Mouse (Mus musculus) kidney, postnatal 0 days (tissue): ENCODE measurements around the gene Lrfn1. TPM values are rescaled to one million over a fixed set of nuclear protein-coding genes. Genes with fewer than 3 reads are reported as not detected.
A peak's percentile ranks its signal among the peaks of the same experiment; 100 is the strongest.

Source experiments
- ATAC-seq: fragments of 200-750 bp; cut with Nextera tagmentation; replicated peaks from 2 replicates; pipeline ENCODE4 v1.8.0; 2017; ENCODE audit warnings: low read depth, moderate number of reproducible peaks, moderate TSS enrichment, moderate library complexity; ENCODE audit not compliant: low FRiP score
- DNase-seq: peaks from one replicate; pipeline ENCODE4 v3.0.0-alpha.2; 2016; ENCODE audit warnings: low spot score
- H3K27ac ChIP-seq: fragments of 300-500 bp; sonication (generic); 2 replicates; pipeline ENCODE4 v1.5.1; 2014; ENCODE audit warnings: mild to moderate bottlenecking
- H3K27me3 ChIP-seq: fragments of 300-500 bp; sonication (generic); 2 replicates; pipeline ENCODE4 v1.6.1; 2014; ENCODE audit warnings: low read length, mixed read lengths; ENCODE audit not compliant: insufficient read depth
- H3K36me3 ChIP-seq: fragments of 300-500 bp; sonication (generic); 2 replicates; pipeline ENCODE4 v1.6.1; 2014; ENCODE audit warnings: low read length, mixed read lengths; ENCODE audit not compliant: insufficient read depth
- H3K4me1 ChIP-seq: fragments of 300-500 bp; sonication (generic); replicated peaks from 2 replicates; pipeline ENCODE4 v1.6.1; 2014; ENCODE audit warnings: antibody characterized with exemption, low read length, mixed read lengths; ENCODE audit not compliant: insufficient read depth
- H3K4me2 ChIP-seq: fragments of 300-500 bp; sonication (generic); 2 replicates; pipeline ENCODE4 v1.6.1; 2014; ENCODE audit warnings: mild to moderate bottlenecking, low read length, moderate library complexity, mixed read lengths
- H3K4me3 ChIP-seq: fragments of 300-500 bp; sonication (generic); replicated peaks from 2 replicates; pipeline ENCODE4 v1.5.1; 2014; ENCODE audit warnings: low read depth, low read length
- H3K9ac ChIP-seq: fragments of 300-500 bp; sonication (generic); 2 replicates; pipeline ENCODE4 v1.6.1; 2014; ENCODE audit warnings: low read depth, low read length
- H3K9me3 ChIP-seq: fragments of 300-500 bp; sonication (generic); replicated peaks from 2 replicates; pipeline ENCODE4 v1.6.1; 2016; ENCODE audit warnings: low read length, inconsistent platforms, mixed read lengths
- CTCF ChIP-seq: IDR thresholded peaks from 2 replicates; pipeline ENCODE4 v1.5.1; 2016; ENCODE audit warnings: antibody characterized with exemption, low read depth, mild to moderate bottlenecking, moderate library complexity
- WGBS: fragments of 180-500 bp; shearing (Covaris S2); extraction: QIAGEN DNeasy Blood & Tissue Kit; methylation state at CpG from one replicate; pipeline ENCODE4 v1.1.7; 2014; 5-methylcytosine and 5-hydroxymethylcytosine counted together
- polyA plus RNA-seq: library from polyadenylated mRNA; unstranded; fragments of >200 nt; fragmentation: Nextera tagmentation; extraction: Ambion mirVana; gene quantifications from 2 replicates; pipeline ENCODE4 v1.2.1, GENCODE M21; 2015

Lrfn1 gene
- polyA plus RNA-seq, 1 experiment from 2014 or later = 2.8 TPM

- no peaks in the 10 kb centered on the region for H3K27me3 ChIP-seq
- H3K4me1 ChIP-seq = no peaks in the 10 kb centered on the region
- 0 out of 2 replicates have a peak overlapping the region, but pooled peaks have one; percentile 5 for H3K9ac ChIP-seq
- 83% methylated on average over 5 of the region's 5 CpGs for WGBS
- no peaks in the 10 kb centered on the region for H3K36me3 ChIP-seq
- no peaks in the 10 kb centered on the region for H3K9me3 ChIP-seq
- H3K4me2 ChIP-seq = no peak overlapping the region
- TF ChIP-seq CTCF = no peak
- H3K27ac ChIP-seq = no peak overlapping the region
- no peak overlapping the region for H3K4me3 ChIP-seq
- DNase-seq (no peak), ATAC-seq (no peak)
Observed at GRCm38 (mm10) chr7:28477363-28477762, 25.6 kb downstream of the Lrfn1 start.

GRCm38 (mm10) chr7:28478854-28479253, 27.1 kb downstream of the Lrfn1 start:
- peak; percentile 54 for DNase-seq
- Histone ChIP-seq H3K4me3 (no peak overlapping the region), H3K9me3 (no peaks in the 10 kb centered on the region), H3K4me2 (no peak overlapping the region), H3K27ac (no peak overlapping the region), H3K4me1 (no peaks in the 10 kb centered on the region), H3K36me3 (no peaks in the 10 kb centered on the region), H3K9ac (no peak overlapping the region), H3K27me3 (no peaks in the 10 kb centered on the region)
- peak; percentile 49; the same call in 1 of the 2 replicates for ATAC-seq
- no peak for TF ChIP-seq CTCF
- WGBS = under 1% methylated on average over 8 of the region's 8 CpGs

- no peak overlapping the region for H3K9ac ChIP-seq
- DNase-seq (no peak), ATAC-seq (no peak)
- no peaks in the 10 kb centered on the region for H3K9me3 ChIP-seq
- peaks cover 2% of the 10 kb centered on the region; the same call in 1 of the 2 replicates for H3K4me1 ChIP-seq
- no peak for TF ChIP-seq CTCF
- no peak overlapping the region for H3K4me3 ChIP-seq
- H3K27me3 ChIP-seq = no peaks in the 10 kb centered on the region
- H3K36me3 ChIP-seq = no peaks in the 10 kb centered on the region
- H3K27ac ChIP-seq = no peak overlapping the region
- 77% methylated on average over 11 of the region's 11 CpGs for WGBS
- no peak overlapping the region for H3K4me2 ChIP-seq
Observed at GRCm38 (mm10) chr7:28482854-28483253, 31.1 kb downstream of the Lrfn1 start.

- H3K4me2 ChIP-seq = no peak overlapping the region
- peaks cover 10% of the 10 kb centered on the region; the same call in 1 of the 2 replicates for H3K4me1 ChIP-seq
- H3K9me3 ChIP-seq = no peaks in the 10 kb centered on the region
- 27% methylated on average over 4 of the region's 4 CpGs for WGBS
- H3K27me3 ChIP-seq = no peaks in the 10 kb centered on the region
- H3K36me3 ChIP-seq = no peaks in the 10 kb centered on the region
- H3K9ac ChIP-seq = no peak overlapping the region
- ATAC-seq (no peak), DNase-seq (no peak)
- no peak for TF ChIP-seq CTCF
- no peak overlapping the region for H3K4me3 ChIP-seq
- H3K27ac ChIP-seq = no peak overlapping the region
Observed at GRCm38 (mm10) chr7:28484192-28484591, 32.4 kb downstream of the Lrfn1 start.

DNA sequence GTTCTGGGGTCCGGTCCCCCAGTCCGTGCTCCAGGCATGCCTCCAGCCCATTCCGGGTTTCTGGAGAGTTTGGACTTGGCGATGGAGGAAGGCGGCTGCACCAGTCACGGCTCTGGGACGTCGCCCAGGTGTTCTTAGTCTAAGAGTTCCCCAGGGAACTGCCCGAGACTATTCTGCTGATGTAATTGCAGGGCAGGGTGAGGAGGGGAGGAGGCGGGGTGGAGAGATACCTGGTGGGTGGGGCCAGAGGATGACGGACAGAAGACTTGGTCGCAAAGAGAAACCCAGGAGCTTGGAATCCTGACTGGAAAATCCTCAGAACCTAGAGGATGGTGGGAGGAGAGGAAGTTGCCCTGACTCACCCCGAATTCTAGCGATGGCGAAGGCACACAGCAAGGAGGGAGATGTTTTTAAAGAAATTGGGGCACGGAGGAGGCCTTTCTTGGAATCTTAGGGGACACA, 36.3 kb downstream of the Lrfn1 start:
- ATAC-seq = no peak
- no peak overlapping the region; the same call in 1 of the 2 replicates for H3K9ac ChIP-seq
- H3K27ac ChIP-seq = no peak overlapping the region
- no peaks in the 10 kb centered on the region for H3K27me3 ChIP-seq
- peak; percentile 46 for DNase-seq
- no peaks in the 10 kb centered on the region for H3K36me3 ChIP-seq
- H3K4me1 ChIP-seq = peaks cover 10% of the 10 kb centered on the region; the same call in 1 of the 2 replicates
- peak overlapping the region; percentile 48 for H3K4me2 ChIP-seq
- WGBS = 4% methylated on average over 16 of the region's 16 CpGs
- no peak for TF ChIP-seq CTCF
- H3K9me3 ChIP-seq = no peaks in the 10 kb centered on the region
- peak overlapping the region; percentile 10; the same call in 1 of the 2 replicates for H3K4me3 ChIP-seq

GRCm38 (mm10) chr7:28490410-28490809, 38.6 kb downstream of the Lrfn1 start:
- no peak overlapping the region for H3K4me3 ChIP-seq

GRCm38 (mm10) chr7:28490903-28491302, 39.1 kb downstream of the Lrfn1 start:
- Histone ChIP-seq H3K27ac (no peak overlapping the region), H3K4me1 (peaks cover 10% of the 10 kb centered on the region; the same call in 1 of the 2 replicates), H3K9ac (no peak overlapping the region), H3K9me3 (no peaks in the 10 kb centered on the region), H3K27me3 (no peaks in the 10 kb centered on the region), H3K36me3 (no peaks in the 10 kb centered on the region), H3K4me2 (peak overlapping the region; percentile 32), H3K4me3 (no peak overlapping the region)
- ATAC-seq (no peak), DNase-seq (no peak)
- 38% methylated on average over 14 of the region's 14 CpGs for WGBS
- TF ChIP-seq CTCF = no peak

More at GRCm38 (mm10) chr7:28490410-28490809, 38.6 kb downstream of the Lrfn1 start:
- H3K9ac ChIP-seq = no peak overlapping the region
- peak; percentile 83 for TF ChIP-seq CTCF
- H3K4me1 ChIP-seq = peaks cover 10% of the 10 kb centered on the region; the same call in 1 of the 2 replicates
- no peaks in the 10 kb centered on the region for H3K9me3 ChIP-seq
- 3% methylated on average over 10 of the region's 10 CpGs for WGBS
- H3K36me3 ChIP-seq = no peaks in the 10 kb centered on the region
- peak; percentile 80 for DNase-seq
- H3K27ac ChIP-seq = no peak overlapping the region
- no peaks in the 10 kb centered on the region for H3K27me3 ChIP-seq
- peak; percentile 72; the same call in 1 of the 2 replicates for ATAC-seq
- peak overlapping the region; percentile 32 for H3K4me2 ChIP-seq
